Mouse (Mus musculus) hindbrain, embryonic 16.5 days (tissue): ENCODE results near the gene Nxn. TPM values are rescaled to one million over a fixed set of nuclear protein-coding genes. Genes with fewer than 3 reads are reported as not detected.
"Not testable (repeated sequence)": the region's sequence is repeated elsewhere in the genome, so short reads cannot be mapped to it uniquely, and the experiment has no call there.

Experiments
- ATAC-seq: fragments of 200-750 bp; cut with Nextera tagmentation; 2 replicates; pipeline ENCODE4 v1.8.0; 2017; ENCODE audit warnings: moderate TSS enrichment, moderate library complexity
- H3K27ac ChIP-seq: fragments of 300-500 bp; sonication (generic); 2 replicates; pipeline ENCODE4 v1.5.1; 2014; ENCODE audit warnings: low read depth, mild to moderate bottlenecking, control low read depth, low read length, moderate library complexity
- H3K27me3 ChIP-seq: fragments of 300-500 bp; sonication (generic); replicated peaks from 2 replicates; pipeline ENCODE4 v1.6.1; 2014; ENCODE audit warnings: low read length; ENCODE audit not compliant: control insufficient read depth, insufficient read depth
- H3K36me3 ChIP-seq: fragments of 300-500 bp; sonication (generic); 2 replicates; pipeline ENCODE4 v1.6.1; 2014; ENCODE audit warnings: mild to moderate bottlenecking, low read length, moderate library complexity, mixed read lengths; ENCODE audit not compliant: control insufficient read depth, insufficient read depth
- H3K4me1 ChIP-seq: fragments of 300-500 bp; sonication (generic); 2 replicates; pipeline ENCODE4 v1.6.1; 2014; ENCODE audit warnings: low read depth, low read length; ENCODE audit not compliant: control insufficient read depth, insufficient read depth
- H3K4me2 ChIP-seq: fragments of 300-500 bp; sonication (generic); 2 replicates; pipeline ENCODE4 v1.6.1; 2014; ENCODE audit warnings: mild to moderate bottlenecking, low read length, control low read depth, moderate library complexity
- H3K4me3 ChIP-seq: fragments of 300-500 bp; sonication (generic); 2 replicates; pipeline ENCODE4 v1.5.1; 2014; ENCODE audit warnings: mild to moderate bottlenecking, low read length, control low read depth, moderate library complexity
- H3K9ac ChIP-seq: fragments of 300-500 bp; sonication (generic); 2 replicates; pipeline ENCODE4 v1.6.1; 2014; ENCODE audit warnings: low read depth, mild to moderate bottlenecking, control low read depth, low read length, moderate library complexity
- H3K9me3 ChIP-seq: fragments of 300-500 bp; sonication (generic); 2 replicates; pipeline ENCODE4 v1.6.1; 2014; ENCODE audit warnings: mild to moderate bottlenecking, low read length, moderate library complexity; ENCODE audit not compliant: control insufficient read depth
- WGBS: fragments of 180-500 bp; shearing (Covaris S2); extraction: QIAGEN DNeasy Blood & Tissue Kit; methylation state at CpG from one replicate; pipeline ENCODE4 v1.1.7; 2014; 5-methylcytosine and 5-hydroxymethylcytosine counted together
- polyA plus RNA-seq: library from polyadenylated mRNA; unstranded; fragments of >200 nt; fragmentation: Nextera tagmentation; extraction: Ambion mirVana; gene quantifications from 2 replicates; pipeline ENCODE4 v1.2.1, GENCODE M21; 2015

Gene Nxn
- polyA plus RNA-seq, 1 experiment from 2014 or later, result 22.2 TPM

- H3K4me3 ChIP-seq, result no peak overlapping the region
- no peaks in the 10 kb centered on the region for H3K27me3 ChIP-seq
- no peaks in the 10 kb centered on the region for H3K9me3 ChIP-seq
- no peaks in the 10 kb centered on the region for H3K4me1 ChIP-seq
- H3K4me2 ChIP-seq, result no peak overlapping the region
- no peak for ATAC-seq
- H3K27ac ChIP-seq, result no peak overlapping the region
- peaks cover 8% of the 10 kb centered on the region for H3K36me3 ChIP-seq
- no peak overlapping the region for H3K9ac ChIP-seq
Observed at GRCm38 (mm10) chr11:76225051-76225450, 173.9 kb downstream of the Nxn start.

GRCm38 (mm10) chr11:76224631-76225030 is 174.3 kb downstream of the Nxn start:
- peaks cover 8% of the 10 kb centered on the region for H3K36me3 ChIP-seq

GRCm38 (mm10) chr11:76217390-76217800 is 181.5 kb downstream of the Nxn start, which contains the start of the genes Dbil5 and Gemin4:
Gene Dbil5 (plus strand): TSS chr11:76217608.
Gene Gemin4 (minus strand): TSS chr11:76217664.
- H3K36me3 ChIP-seq, result peaks cover 8% of the 10 kb centered on the region; the same call in 1 of the 2 replicates
- ATAC-seq, result peak; percentile 98

More at GRCm38 (mm10) chr11:76224631-76225030, 174.3 kb downstream of the Nxn start:
- Histone ChIP-seq H3K27ac (no peak overlapping the region), H3K9ac (no peak overlapping the region), H3K4me2 (no peak overlapping the region), H3K9me3 (no peaks in the 10 kb centered on the region), H3K4me3 (no peak overlapping the region), H3K27me3 (no peaks in the 10 kb centered on the region), H3K4me1 (no peaks in the 10 kb centered on the region)
- ATAC-seq, result no peak
- WGBS, result 96% methylated on average over 5 of the region's 5 CpGs

GRCm38 (mm10) chr11:76216681-76217389 is 182.1 kb downstream of the Nxn start:
- peak overlapping the region; percentile 82 for H3K27ac ChIP-seq
- H3K4me1 ChIP-seq, result peaks cover 8% of the 10 kb centered on the region
- no peaks in the 10 kb centered on the region for H3K27me3 ChIP-seq
- H3K9ac ChIP-seq, result peak overlapping the region; percentile 89
- H3K36me3 ChIP-seq, result peaks cover 7% of the 10 kb centered on the region; the same call in 1 of the 2 replicates
- peak; percentile 16 for ATAC-seq
- peak overlapping the region; percentile 73 for H3K4me2 ChIP-seq
- H3K9me3 ChIP-seq, result no peaks in the 10 kb centered on the region
- peak overlapping the region; percentile 78 for H3K4me3 ChIP-seq
- 2% methylated on average over 33 of the region's 33 CpGs for WGBS

More at GRCm38 (mm10) chr11:76217390-76217800, 181.5 kb downstream of the Nxn start, which contains the start of the genes Dbil5 and Gemin4:
- peak within 1 kb of the TSS; percentile 82 for H3K27ac ChIP-seq
- H3K9ac ChIP-seq, result peak within 1 kb of the TSS; percentile 89
- under 1% methylated on average over 35 of the region's 35 CpGs for WGBS
- peak within 1 kb of the TSS; percentile 78 for H3K4me3 ChIP-seq
- H3K4me2 ChIP-seq, result peak within 1 kb of the TSS; percentile 73
- H3K9me3 ChIP-seq, result no peaks in the 10 kb centered on the region
- H3K27me3 ChIP-seq, result no peaks in the 10 kb centered on the region
- H3K4me1 ChIP-seq, result peaks cover 8% of the 10 kb centered on the region

GRCm38 (mm10) chr11:76216049-76216540 is 182.8 kb downstream of the Nxn start:
- Histone ChIP-seq H3K4me1 (peaks cover 8% of the 10 kb centered on the region), H3K4me3 (peak overlapping the region; percentile 78; the same call in 1 of the 2 replicates), H3K9ac (no peak overlapping the region), H3K27me3 (no peaks in the 10 kb centered on the region), H3K9me3 (no peaks in the 10 kb centered on the region), H3K4me2 (peak overlapping the region; percentile 73), H3K36me3 (peaks cover 7% of the 10 kb centered on the region; the same call in 1 of the 2 replicates), H3K27ac (no peak overlapping the region)
- WGBS, result 92% methylated on average over 5 of the region's 5 CpGs
- no peak for ATAC-seq

GRCm38 (mm10) chr11:76215011-76215410 is 183.9 kb downstream of the Nxn start:
- Histone ChIP-seq H3K27ac (no peak overlapping the region), H3K27me3 (no peaks in the 10 kb centered on the region), H3K9ac (no peak overlapping the region), H3K9me3 (no peaks in the 10 kb centered on the region), H3K4me1 (peaks cover 8% of the 10 kb centered on the region), H3K4me3 (no peak overlapping the region), H3K36me3 (peaks cover 8% of the 10 kb centered on the region; the same call in 1 of the 2 replicates), H3K4me2 (no peak overlapping the region)
- no peak for ATAC-seq
- 94% methylated on average over 2 of the region's 2 CpGs for WGBS

GRCm38 (mm10) chr11:76213841-76214240 is 185.1 kb downstream of the Nxn start:
- Histone ChIP-seq H3K4me1 (peaks cover 8% of the 10 kb centered on the region), H3K4me3 (no peak overlapping the region), H3K36me3 (peaks cover 10% of the 10 kb centered on the region; the same call in 1 of the 2 replicates), H3K9ac (no peak overlapping the region), H3K27ac (no peak overlapping the region), H3K27me3 (no peaks in the 10 kb centered on the region), H3K9me3 (no peaks in the 10 kb centered on the region), H3K4me2 (no peak overlapping the region)
- no peak for ATAC-seq
- WGBS, result 15% methylated on average over 5 of the region's 5 CpGs

GRCm38 (mm10) chr11:76211595-76211994 is 187.3 kb downstream of the Nxn start:
- H3K4me2 ChIP-seq, H3K9ac ChIP-seq, ATAC-seq, H3K9me3 ChIP-seq, H3K27me3 ChIP-seq, H3K27ac ChIP-seq, H3K4me1 ChIP-seq, H3K4me3 ChIP-seq: not testable (repeated sequence)
- H3K36me3 ChIP-seq, result peaks cover 26% of the 10 kb centered on the region
- 100% methylated on average over 5 of the region's 6 CpGs for WGBS

GRCm38 (mm10) chr11:76210228-76210985 is 188.5 kb downstream of the Nxn start:
- 90% methylated on average over 13 of the region's 13 CpGs for WGBS
- Histone ChIP-seq H3K9me3 (no peaks in the 10 kb centered on the region), H3K4me2 (no peak overlapping the region), H3K4me1 (no peaks in the 10 kb centered on the region), H3K27ac (no peak overlapping the region), H3K36me3 (peaks cover 27% of the 10 kb centered on the region), H3K4me3 (no peak overlapping the region), H3K9ac (no peak overlapping the region), H3K27me3 (no peaks in the 10 kb centered on the region)
- no peak for ATAC-seq
